ENCODE assay signal across 23 mouse cellular contexts in genomic region chr3:102848661-102849060, GRCm38 (mm10).
DNase-seq lines count a peak whose midpoint lies in the region; ATAC-seq and TF ChIP-seq lines count a peak whose summit lies in the region.
"Had no signal": no experiment of that assay in that cellular context is flagged by ENCODE, and none has a peak within 500 bp of the region (broad histone marks: within the 10 kb centered on the region; RNA-seq: fewer than 3 reads in every experiment).

No protein-coding gene starts in this region.

- H3K4me3 ChIP-seq in ES-Bruce4 (ENCODE audit: low read depth, low read length): no peak overlapping the region
- H3K4me3 ChIP-seq in liver, embryonic 12.5 days: no peak overlapping the region
- H3K4me3 ChIP-seq: forebrain, embryonic 13.5 days; hindbrain, embryonic 10.5 days; hindbrain, embryonic 13.5 days; intestine, embryonic 15.5 days had no signal

- TF ChIP-seq POLR2A in ES-Bruce4 (IDR thresholded peaks at IDR 0.05; ENCODE audit: insufficient read depth, low read length): no peak

- H3K36me3 ChIP-seq in ES-Bruce4 (ENCODE audit: control insufficient read depth, insufficient read depth, low read length, poor library complexity, severe bottlenecking): no peaks in the 10 kb centered on the region
- no peaks in the 10 kb centered on the region for H3K36me3 ChIP-seq in liver, embryonic 12.5 days
- H3K36me3 ChIP-seq: hindbrain, embryonic 10.5 days; hindbrain, embryonic 13.5 days; intestine, embryonic 15.5 days had no signal

- TF ChIP-seq EP300 in ES-Bruce4 (IDR thresholded peaks at IDR 0.05; ENCODE audit: insufficient read depth, low read depth, low read length): 0 out of 2 replicates have a peak, but pooled peaks have one; percentile 15

- no peak overlapping the region for H3K27ac ChIP-seq in ES-Bruce4 (ENCODE audit: insufficient read depth, low read length)
- H3K27ac ChIP-seq in liver, embryonic 12.5 days: no peak overlapping the region
- H3K27ac ChIP-seq: forebrain, embryonic 13.5 days; hindbrain, embryonic 10.5 days; hindbrain, embryonic 13.5 days; intestine, embryonic 15.5 days had no signal

- TF ChIP-seq CTCF in ES-Bruce4 (IDR thresholded peaks at IDR 0.05; ENCODE audit: low read depth, low read length): no peak

- peak; percentile 36 for DNase-seq in heart, adult 11 months
- no peak for DNase-seq in heart, postnatal 4 days
- DNase-seq in NIH3T3 (ENCODE audit: low read depth): peak; percentile 3
- no peak for DNase-seq in adipocyte (ENCODE audit: low spot score)
- DNase-seq: adrenal gland, postnatal 10 days; adrenal gland, postnatal 36 days; cerebellum, adult 18-20 months; cerebellum, adult 9-10 months; cerebellum, postnatal 14 days; gastrocnemius, postnatal 10 days; gastrocnemius, postnatal 36 days; kidney, adult 11 months had no signal

- H3K4me2 ChIP-seq in liver, embryonic 12.5 days: no peak overlapping the region
- H3K4me2 ChIP-seq: forebrain, embryonic 13.5 days; heart, embryonic 11.5 days; hindbrain, embryonic 13.5 days; intestine, embryonic 15.5 days had no signal

- H3K4me1 ChIP-seq in ES-Bruce4 (ENCODE audit: control insufficient read depth, insufficient read depth, low read length): no peaks in the 10 kb centered on the region
- no peaks in the 10 kb centered on the region for H3K4me1 ChIP-seq in liver, embryonic 12.5 days
- H3K4me1 ChIP-seq: forebrain, embryonic 13.5 days; hindbrain, embryonic 10.5 days; hindbrain, embryonic 13.5 days; intestine, embryonic 15.5 days had no signal

- H3K9me3 ChIP-seq in ES-Bruce4 (replicated peaks; ENCODE audit: control insufficient read depth, insufficient read depth, low read length, poor library complexity, severe bottlenecking): no peaks in the 10 kb centered on the region
- H3K9me3 ChIP-seq in liver, embryonic 12.5 days (replicated peaks): no peaks in the 10 kb centered on the region
- H3K9me3 ChIP-seq: forebrain, embryonic 13.5 days; hindbrain, embryonic 10.5 days; hindbrain, embryonic 13.5 days; intestine, embryonic 15.5 days had no signal

- H3K27me3 ChIP-seq in ES-Bruce4 (ENCODE audit: control insufficient read depth, insufficient read depth, low read length, poor library complexity, severe bottlenecking): no peaks in the 10 kb centered on the region
- no peaks in the 10 kb centered on the region for H3K27me3 ChIP-seq in liver, embryonic 12.5 days (replicated peaks)
- H3K27me3 ChIP-seq: forebrain, embryonic 13.5 days; hindbrain, embryonic 13.5 days; intestine, embryonic 15.5 days had no signal

- no peak overlapping the region for H3K9ac ChIP-seq in ES-Bruce4 (ENCODE audit: low read depth, poor library complexity, severe bottlenecking)
- no peak overlapping the region for H3K9ac ChIP-seq in liver, embryonic 12.5 days
- H3K9ac ChIP-seq: forebrain, embryonic 13.5 days; hindbrain, embryonic 13.5 days; intestine, embryonic 15.5 days had no signal

- no peak for ATAC-seq in liver, embryonic 12.5 days
- ATAC-seq: activated CD4-positive, CD25-positive, alpha-beta regulatory T cell, adult 4 months; forebrain, embryonic 13.5 days; forebrain, embryonic 16.5 days; hindbrain, embryonic 16.5 days; intestine, embryonic 15.5 days; Patski had no signal

Comparison
In these comparisons a context has a peak if more than half of its experiments do, and no peak if none do; other contexts are left out.
1. DNase-seq: peak in heart, adult 11 months (single experiment) and NIH3T3 (single experiment); none in heart, postnatal 4 days (single experiment) and adipocyte (single experiment).